Mouse (Mus musculus) neural tube, embryonic 15.5 days (tissue): Measurements from ENCODE around the gene Sft2d1. TPM values are rescaled to one million over a fixed set of nuclear protein-coding genes. Genes with fewer than 3 reads are reported as not detected.

Source experiments
- ATAC-seq: fragments of 200-750 bp; cut with Nextera tagmentation; 2 replicates; pipeline ENCODE4 v1.8.0; 2017; ENCODE audit warnings: mild to moderate bottlenecking, moderate TSS enrichment, moderate library complexity; ENCODE audit not compliant: low FRiP score
- H3K27ac ChIP-seq: fragments of 300-500 bp; sonication (generic); replicated peaks from 2 replicates; pipeline ENCODE4 v1.5.1; 2015; ENCODE audit warnings: mild to moderate bottlenecking, inconsistent platforms
- H3K27me3 ChIP-seq: fragments of 300-500 bp; sonication (generic); replicated peaks from 2 replicates; pipeline ENCODE4 v1.6.1; 2015; ENCODE audit warnings: inconsistent platforms
- H3K36me3 ChIP-seq: fragments of 300-500 bp; sonication (generic); 2 replicates; pipeline ENCODE4 v1.6.1; 2015; ENCODE audit warnings: inconsistent platforms
- H3K4me1 ChIP-seq: fragments of 300-500 bp; sonication (generic); 2 replicates; pipeline ENCODE4 v1.6.1; 2015; ENCODE audit warnings: inconsistent platforms
- H3K4me2 ChIP-seq: fragments of 300-500 bp; sonication (generic); 2 replicates; pipeline ENCODE4 v1.6.1; 2015; ENCODE audit warnings: inconsistent platforms, mild to moderate bottlenecking, moderate library complexity
- H3K4me3 ChIP-seq: fragments of 300-500 bp; sonication (generic); replicated peaks from 2 replicates; pipeline ENCODE4 v1.5.1; 2015; ENCODE audit warnings: mild to moderate bottlenecking, inconsistent platforms
- H3K9ac ChIP-seq: fragments of 300-500 bp; sonication (generic); replicated peaks from 2 replicates; pipeline ENCODE4 v1.6.1; 2015; ENCODE audit warnings: mild to moderate bottlenecking, inconsistent platforms
- H3K9me3 ChIP-seq: fragments of 300-500 bp; sonication (generic); replicated peaks from 2 replicates; pipeline ENCODE4 v1.6.1; 2016; ENCODE audit warnings: inconsistent platforms
- WGBS: fragments of 180-500 bp; shearing (Covaris S2); methylation state at CpG from one replicate; pipeline ENCODE4 v1.1.7; 2015; ENCODE audit warnings: mixed read lengths; 5-methylcytosine and 5-hydroxymethylcytosine counted together
- polyA plus RNA-seq: library from polyadenylated mRNA; unstranded; fragments of >200 nt; fragmentation: Nextera tagmentation; extraction: Ambion mirVana; gene quantifications from 2 replicates; pipeline ENCODE4 v1.2.1, GENCODE M21; 2015

Gene Sft2d1
- polyA plus RNA-seq, 1 experiment from 2014 or later, result 176 TPM

GRCm38 (mm10) chr17:8369171-8369570 lies 58.3 kb downstream of the Sft2d1 start:
- Histone ChIP-seq H3K4me1 (peaks cover 70% of the 10 kb centered on the region), H3K27ac (peak overlapping the region; percentile 98), H3K36me3 (no peaks in the 10 kb centered on the region), H3K27me3 (no peaks in the 10 kb centered on the region), H3K9ac (peak overlapping the region; percentile 34; the same call in 1 of the 2 replicates), H3K4me3 (no peak overlapping the region), H3K9me3 (no peaks in the 10 kb centered on the region), H3K4me2 (peak overlapping the region; percentile 41)
- 48% methylated on average over 2 of the region's 2 CpGs for WGBS
- no peak for ATAC-seq

- no peaks in the 10 kb centered on the region for H3K27me3 ChIP-seq
- peaks cover 76% of the 10 kb centered on the region for H3K4me1 ChIP-seq
- peak overlapping the region; percentile 92 for H3K27ac ChIP-seq
- no peak overlapping the region for H3K4me3 ChIP-seq
- no peaks in the 10 kb centered on the region for H3K36me3 ChIP-seq
- H3K4me2 ChIP-seq, result no peak overlapping the region
- ATAC-seq, result no peak
- no peaks in the 10 kb centered on the region for H3K9me3 ChIP-seq
- peak overlapping the region; percentile 46; the same call in 1 of the 2 replicates for H3K9ac ChIP-seq
- WGBS, result 21% methylated on average over 13 of the region's 13 CpGs
Observed at GRCm38 (mm10) chr17:8370634-8371229, 59.8 kb downstream of the Sft2d1 start.

GRCm38 (mm10) chr17:8371834-8372233 lies 60.9 kb downstream of the Sft2d1 start:
- Histone ChIP-seq H3K4me1 (peaks cover 71% of the 10 kb centered on the region), H3K27me3 (no peaks in the 10 kb centered on the region), H3K9ac (peak overlapping the region; percentile 46), H3K4me3 (peak overlapping the region; percentile 34), H3K9me3 (no peaks in the 10 kb centered on the region), H3K27ac (peak overlapping the region; percentile 92), H3K36me3 (no peaks in the 10 kb centered on the region), H3K4me2 (peak overlapping the region; percentile 56)
- ATAC-seq, result peak; percentile 81
- 0% methylated on average over 7 of the region's 7 CpGs for WGBS

GRCm38 (mm10) chr17:8372286-8373046 lies 61.6 kb downstream of the Sft2d1 start:
- H3K27me3 ChIP-seq, result no peaks in the 10 kb centered on the region
- under 1% methylated on average over 18 of the region's 18 CpGs for WGBS
- H3K9ac ChIP-seq, result peak overlapping the region; percentile 46
- H3K36me3 ChIP-seq, result no peaks in the 10 kb centered on the region
- H3K9me3 ChIP-seq, result no peaks in the 10 kb centered on the region
- H3K27ac ChIP-seq, result peak overlapping the region; percentile 92
- peak overlapping the region; percentile 34 for H3K4me3 ChIP-seq
- no peak; the same call in 1 of the 2 replicates for ATAC-seq
- H3K4me2 ChIP-seq, result peak overlapping the region; percentile 56
- peaks cover 64% of the 10 kb centered on the region for H3K4me1 ChIP-seq

Other genes with a start within 250 kb of the Sft2d1 start
- gene Gm49673, start 163.3 kb upstream of the Sft2d1 start, polyA plus RNA-seq, result 0.27 TPM in 1 of 2 replicates, not detected in the other
- gene Rnaset2a, start 163.0 kb upstream of the Sft2d1 start, polyA plus RNA-seq, result 12.6 and 17.6 TPM in 2 replicates
- gene Fgfr1op, start 145.6 kb upstream of the Sft2d1 start, polyA plus RNA-seq, result 29.3 and 31.3 TPM in 2 replicates
- gene Ccr6, start 75.1 kb upstream of the Sft2d1 start, polyA plus RNA-seq, result 0.37 TPM in 1 of 2 replicates, not detected in the other
- gene Mpc1, start 28.2 kb upstream of the Sft2d1 start, polyA plus RNA-seq, result 382 and 460 TPM in 2 replicates
- 13.8 and 18.4 TPM in 2 replicates for gene Prr18, start 26.4 kb downstream of the Sft2d1 start, polyA plus RNA-seq
- 0.65 and 0.79 TPM in 2 replicates for gene T2, start 44.9 kb downstream of the Sft2d1 start, polyA plus RNA-seq
- 0.31 and 0.35 TPM in 2 replicates for gene T, start 123.3 kb downstream of the Sft2d1 start, polyA plus RNA-seq
- 10.6 and 12.5 TPM in 2 replicates for gene Pde10a, start 214.3 kb downstream of the Sft2d1 start, polyA plus RNA-seq